8 mouse cellular contexts compared by ENCODE assay signal in genomic region chr2:166729656-166730566, GRCm38 (mm10). TPM values are rescaled to one million over a fixed set of nuclear protein-coding genes. Genes with fewer than 3 reads are reported as not detected.
DNase-seq lines count a peak whose midpoint lies in the region; ATAC-seq and TF ChIP-seq lines count a peak whose summit lies in the region.

No protein-coding gene starts in this region.

- no peaks in the 10 kb centered on the region for H3K36me3 ChIP-seq in hindbrain, postnatal 0 days (ENCODE audit: insufficient read depth, low read length)
- no peaks in the 10 kb centered on the region for H3K36me3 ChIP-seq in lung, postnatal 0 days (ENCODE audit: insufficient read depth, low read length)
- no peaks in the 10 kb centered on the region for H3K36me3 ChIP-seq in liver, embryonic 12.5 days

- no peak for TF ChIP-seq CTCF in hindbrain, postnatal 0 days (IDR thresholded peaks at IDR 0.05; ENCODE audit: low read depth)
- TF ChIP-seq CTCF in lung, postnatal 0 days (IDR thresholded peaks at IDR 0.05) = no peak

- 9% methylated on average over 19 of the region's 19 CpGs for WGBS in hindbrain, postnatal 0 days
- 19% methylated on average over 19 of the region's 19 CpGs for WGBS in lung, postnatal 0 days
- 41% methylated on average over 19 of the region's 19 CpGs for whole genome bisulfite sequencing in liver, embryonic 12.5 days (ENCODE audit: insufficient replicate concordance)

- peak; percentile 77 for ATAC-seq in hindbrain, postnatal 0 days
- ATAC-seq in lung, postnatal 0 days = peak; percentile 84
- no peak for ATAC-seq in liver, embryonic 12.5 days

- H3K4me1 ChIP-seq in brown adipose tissue, adult 24 weeks (ENCODE audit: control insufficient read depth, insufficient read depth, insufficient read length, low read length) = peaks cover 11% of the 10 kb centered on the region; the same call in 1 of the 2 replicates
- peaks cover 10% of the 10 kb centered on the region; the same call in 1 of the 2 replicates for H3K4me1 ChIP-seq in hindbrain, postnatal 0 days (ENCODE audit: insufficient read depth, low read length)
- no peaks in the 10 kb centered on the region for H3K4me1 ChIP-seq in lung, postnatal 0 days (ENCODE audit: insufficient read depth, low read depth, low read length)
- H3K4me1 ChIP-seq in liver, embryonic 12.5 days = peaks cover 25% of the 10 kb centered on the region

- H3K4me2 ChIP-seq in hindbrain, postnatal 0 days (ENCODE audit: low read depth, low read length) = 0 out of 2 replicates have a peak overlapping the region, but pooled peaks have one; percentile 16
- peak overlapping the region; percentile 14; the same call in 1 of the 2 replicates for H3K4me2 ChIP-seq in lung, postnatal 0 days (replicated peaks; ENCODE audit: low read depth, low read length)
- no peak overlapping the region for H3K4me2 ChIP-seq in liver, embryonic 12.5 days

- no peak for TF ChIP-seq EP300 in lung, postnatal 0 days (IDR thresholded peaks at IDR 0.05)

- H3K4me3 ChIP-seq in brown adipose tissue, adult 24 weeks (ENCODE audit: insufficient read depth, low read depth, low read length) = peak overlapping the region; percentile 10; the same call in 1 of the 2 replicates
- H3K4me3 ChIP-seq in hindbrain, postnatal 0 days (ENCODE audit: low read length) = no peak overlapping the region
- no peak overlapping the region for H3K4me3 ChIP-seq in lung, postnatal 0 days (ENCODE audit: low read depth, low read length)
- no peak overlapping the region for H3K4me3 ChIP-seq in liver, embryonic 12.5 days

- peak overlapping the region; percentile 21 for H3K9ac ChIP-seq in hindbrain, postnatal 0 days (replicated peaks; ENCODE audit: low read length)
- H3K9ac ChIP-seq in lung, postnatal 0 days (replicated peaks; ENCODE audit: low read depth) = no peak overlapping the region
- H3K9ac ChIP-seq in liver, embryonic 12.5 days = no peak overlapping the region

- H3K27ac ChIP-seq in brown adipose tissue, adult 24 weeks (replicated peaks; ENCODE audit: low read depth, low read length) = peak overlapping the region; percentile 72
- H3K27ac ChIP-seq in hindbrain, postnatal 0 days = peak overlapping the region; percentile 66
- peak overlapping the region; percentile 57; the same call in 1 of the 2 replicates for H3K27ac ChIP-seq in lung, postnatal 0 days (ENCODE audit: low read length)
- no peak overlapping the region for H3K27ac ChIP-seq in liver, embryonic 12.5 days

- H3K27me3 ChIP-seq in hindbrain, postnatal 0 days (ENCODE audit: insufficient read depth, low read length) = no peaks in the 10 kb centered on the region
- no peaks in the 10 kb centered on the region for H3K27me3 ChIP-seq in lung, postnatal 0 days (replicated peaks; ENCODE audit: insufficient read depth, low read length)
- H3K27me3 ChIP-seq in liver, embryonic 12.5 days (replicated peaks) = no peaks in the 10 kb centered on the region

- peak; percentile 93 for DNase-seq in MN1 (ENCODE audit: low spot score)
- peak; percentile 80 for DNase-seq in gastrocnemius, postnatal 25 days
- peak; percentile 69 for DNase-seq in hindbrain, postnatal 0 days (ENCODE audit: low spot score)
- DNase-seq in lung, postnatal 0 days (ENCODE audit: low spot score) = peak; percentile 84
- peak; percentile 17 for DNase-seq in retina, embryonic 14.5 days (ENCODE audit: low spot score)
- DNase-seq in T-cell, adult 2 months (ENCODE audit: low spot score) = no peak

- H3K9me3 ChIP-seq in hindbrain, postnatal 0 days (ENCODE audit: low read length) = no peaks in the 10 kb centered on the region
- H3K9me3 ChIP-seq in lung, postnatal 0 days (ENCODE audit: low read length) = no peaks in the 10 kb centered on the region
- H3K9me3 ChIP-seq in liver, embryonic 12.5 days (replicated peaks) = 0 out of 2 replicates have a peak, but pooled peaks cover 3% of the 10 kb centered on the region

RNA-seq across cellular contexts. Expression of gene Prex1, which starts 16.3 kb away (rescaled TPM):
- polyA plus RNA-seq in brown adipose tissue, adult 24 weeks (2012; ENCODE audit: insufficient read depth, insufficient read length, missing spikeins) = 2.3 and 4.0 TPM in 2 replicates
- 1 to 10 TPM; 5.4 to 7.6 TPM for total RNA-seq in gastrocnemius, postnatal 25 days (2021)
- total RNA-seq in hindbrain, postnatal 0 days (2014; rRNA removed) = 63.2 and 66.8 TPM in 2 replicates
- 24.1 and 24.2 TPM in 2 replicates for polyA plus RNA-seq in hindbrain, postnatal 0 days (2015; fragmentation: Nextera tagmentation; extraction: Ambion mirVana)
- 6.9 and 7.5 TPM in 2 replicates for polyA plus RNA-seq in lung, postnatal 0 days (2015; fragmentation: Nextera tagmentation; extraction: Ambion mirVana)
- polyA plus RNA-seq in liver, embryonic 12.5 days (2016; fragmentation: Nextera tagmentation; extraction: Ambion mirVana) = 16.4 and 17.5 TPM in 2 replicates
